Mouse (Mus musculus) myocyte (in vitro differentiated cells): Measurements from ENCODE around the gene Tuba1b.

Experiments used
- E2F4 ChIP-seq: IDR thresholded peaks from one replicate; pipeline ENCODE4 v1.6.1; 2011; ENCODE audit warnings: mild to moderate bottlenecking, control low read depth, moderate library complexity; ENCODE audit not compliant: insufficient read depth
- MAX ChIP-seq: IDR thresholded peaks from one replicate; pipeline ENCODE4 v1.6.1; 2011; ENCODE audit warnings: low read depth, mild to moderate bottlenecking, control low read depth
- POLR2A ChIP-seq: IDR thresholded peaks from one replicate; pipeline ENCODE4 v1.6.1; 2011; ENCODE audit warnings: low read depth, mild to moderate bottlenecking, control low read depth, moderate library complexity; ENCODE audit not compliant: insufficient read length
- TCF3 ChIP-seq: IDR thresholded peaks from one replicate; pipeline ENCODE4 v1.6.1; 2011; ENCODE audit warnings: low read depth, control low read depth; ENCODE audit not compliant: insufficient read length
- USF1 ChIP-seq: IDR thresholded peaks from one replicate; pipeline ENCODE4 v1.6.1; 2011; ENCODE audit warnings: low read depth, mild to moderate bottlenecking, control low read depth, moderate library complexity

DNA sequence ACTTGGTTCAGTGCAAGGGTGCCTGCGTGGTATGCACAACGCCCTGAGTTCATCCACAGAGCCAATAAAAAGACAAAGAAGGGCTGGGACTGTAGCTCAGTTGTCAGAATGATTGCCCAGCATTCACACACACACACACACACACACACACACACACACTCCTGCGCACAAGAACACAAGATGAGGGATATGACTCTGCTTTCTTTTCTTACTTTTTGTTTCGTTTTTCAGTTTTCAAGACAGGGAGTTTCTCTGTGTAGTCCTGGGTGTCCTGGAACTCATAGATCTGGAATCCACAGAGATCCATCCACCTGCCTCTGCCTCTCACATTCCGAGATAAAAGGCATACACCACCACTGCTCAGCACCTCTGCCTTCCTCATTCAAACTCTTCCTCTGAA is 6.8 kb downstream of the Tuba1b start:
- TF ChIP-seq POLR2A (no peak), E2F4 (no peak), TCF3 (no peak), USF1 (no peak), MAX (no peak)
